Mouse (Mus musculus) stomach, postnatal 0 days (tissue): Measurements from ENCODE around the gene Cebpb.

ENCODE experiments used
- CTCF ChIP-seq: IDR thresholded peaks from 2 replicates; pipeline ENCODE4 v1.5.1; 2016; ENCODE audit warnings: antibody characterized with exemption, low read depth, mild to moderate bottlenecking, moderate library complexity
- EP300 ChIP-seq: optimal IDR thresholded peaks from 2 replicates; pipeline ENCODE3; 2016; ENCODE audit warnings: antibody characterized with exemption

DNA sequence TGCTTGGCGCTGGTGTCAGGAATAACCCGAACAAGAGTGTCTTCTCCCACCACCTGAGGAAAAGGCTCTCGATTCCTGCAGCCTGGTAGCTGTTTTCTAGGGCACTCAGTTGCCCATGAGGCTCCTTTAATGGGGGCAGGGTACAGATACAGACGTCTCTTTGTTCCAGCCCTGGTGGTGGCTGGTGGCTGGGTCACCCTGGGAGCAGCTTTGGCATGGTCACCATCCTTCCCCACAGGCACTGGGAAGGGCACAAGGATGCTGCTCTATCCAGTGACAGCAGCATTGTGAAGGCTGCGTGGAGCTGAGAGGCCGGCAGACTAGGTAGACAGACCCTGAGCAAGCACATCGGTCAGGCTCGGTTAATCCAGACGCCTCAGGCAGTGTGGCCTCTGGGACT is 37.1 kb upstream of the Cebpb start:
- TF ChIP-seq CTCF = no peak
- no peak for TF ChIP-seq EP300
